Mouse (Mus musculus): Measurements from ENCODE around the gene Osbpl10. TPM values are rescaled to one million over a fixed set of nuclear protein-coding genes. Genes with fewer than 3 reads are reported as not detected.
"Not testable (repeated sequence)": the region's sequence is repeated elsewhere in the genome, so short reads cannot be mapped to it uniquely, and the experiment has no call there.

Osbpl10 gene
- polyA plus RNA-seq, 1 experiment from 2014 or later = 0.66 TPM

GRCm38 (mm10) chr9:115008194-115008593, 29.8 kb downstream of the Osbpl10 start:
- H3K9me3 ChIP-seq (ENCODE audit: control insufficient read depth, low read length) = no peaks in the 10 kb centered on the region
- no peak overlapping the region for H3K27ac ChIP-seq (ENCODE audit: low read depth, low read length)
- H3K4me2 ChIP-seq = no peak overlapping the region
- DNase-seq (ENCODE audit: low spot score) = no peak
- no peaks in the 10 kb centered on the region for H3K4me1 ChIP-seq (replicated peaks; ENCODE audit: control insufficient read depth, insufficient read depth, low read length)
- no peaks in the 10 kb centered on the region for H3K36me3 ChIP-seq (ENCODE audit: control insufficient read depth, insufficient read depth, low read length)
- no peak overlapping the region for H3K9ac ChIP-seq (ENCODE audit: low read depth, low read length)
- H3K4me3 ChIP-seq (ENCODE audit: low read depth, low read length) = no peak overlapping the region
- 80% methylated on average over 7 of the region's 7 CpGs for WGBS
- no peaks in the 10 kb centered on the region for H3K27me3 ChIP-seq (replicated peaks; ENCODE audit: control insufficient read depth, insufficient read depth, low read length)
- no peak for ATAC-seq (replicated peaks; ENCODE audit: low FRiP score)

GRCm38 (mm10) chr9:115012367-115012766, 34.0 kb downstream of the Osbpl10 start:
- WGBS = 50% methylated on average over 12 of the region's 12 CpGs
- ATAC-seq (replicated peaks; ENCODE audit: low FRiP score) = no peak
- H3K4me3 ChIP-seq (ENCODE audit: low read depth, low read length) = no peak overlapping the region
- no peak overlapping the region for H3K9ac ChIP-seq (ENCODE audit: low read depth, low read length)
- no peaks in the 10 kb centered on the region for H3K4me1 ChIP-seq (replicated peaks; ENCODE audit: control insufficient read depth, insufficient read depth, low read length)
- no peaks in the 10 kb centered on the region for H3K9me3 ChIP-seq (ENCODE audit: control insufficient read depth, low read length)
- no peak overlapping the region for H3K27ac ChIP-seq (ENCODE audit: low read depth, low read length)
- DNase-seq (ENCODE audit: low spot score) = no peak
- H3K36me3 ChIP-seq (ENCODE audit: control insufficient read depth, insufficient read depth, low read length) = no peaks in the 10 kb centered on the region
- H3K27me3 ChIP-seq (replicated peaks; ENCODE audit: control insufficient read depth, insufficient read depth, low read length) = no peaks in the 10 kb centered on the region
- H3K4me2 ChIP-seq = no peak overlapping the region

- Histone ChIP-seq H3K27me3 (replicated peaks; ENCODE audit: control insufficient read depth, insufficient read depth, low read length) (no peaks in the 10 kb centered on the region), H3K9ac (ENCODE audit: low read depth, low read length) (no peak overlapping the region), H3K9me3 (ENCODE audit: control insufficient read depth, low read length) (no peaks in the 10 kb centered on the region), H3K4me2 (no peak overlapping the region), H3K27ac (ENCODE audit: low read depth, low read length) (no peak overlapping the region), H3K4me1 (replicated peaks; ENCODE audit: control insufficient read depth, insufficient read depth, low read length) (no peaks in the 10 kb centered on the region), H3K36me3 (ENCODE audit: control insufficient read depth, insufficient read depth, low read length) (no peaks in the 10 kb centered on the region), H3K4me3 (ENCODE audit: low read depth, low read length) (no peak overlapping the region)
- DNase-seq (ENCODE audit: low spot score) (no peak), ATAC-seq (replicated peaks; ENCODE audit: low FRiP score) (no peak)
- 79% methylated on average over 7 of the region's 7 CpGs for WGBS
Observed at GRCm38 (mm10) chr9:115020141-115020540, 41.8 kb downstream of the Osbpl10 start.

DNA sequence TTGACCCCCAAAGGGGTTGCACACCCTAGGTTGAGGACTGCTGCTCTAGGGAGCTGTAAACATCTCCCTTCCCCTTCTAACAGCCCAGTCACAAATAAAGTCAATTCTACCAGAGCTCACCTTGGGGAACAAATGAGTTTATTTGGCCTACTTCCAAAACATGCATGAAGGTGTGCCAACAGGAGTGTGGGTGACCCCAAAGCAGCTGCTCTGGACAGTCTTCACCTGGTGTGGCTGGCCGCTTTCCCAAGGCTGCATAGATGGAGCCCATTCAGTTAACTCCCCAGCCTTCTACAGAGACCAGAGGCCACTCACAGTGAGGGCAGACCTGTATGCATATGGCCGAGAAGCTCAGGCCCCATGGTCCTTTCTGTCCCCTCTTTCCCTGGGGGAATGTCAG, 43.0 kb downstream of the Osbpl10 start:
- H3K27me3 ChIP-seq (replicated peaks; ENCODE audit: control insufficient read depth, insufficient read depth, low read length) = no peaks in the 10 kb centered on the region
- H3K27ac ChIP-seq (ENCODE audit: low read depth, low read length) = no peak overlapping the region
- no peak overlapping the region for H3K9ac ChIP-seq (ENCODE audit: low read depth, low read length)
- ATAC-seq (replicated peaks; ENCODE audit: low FRiP score) (no peak), DNase-seq (ENCODE audit: low spot score) (no peak)
- H3K4me3 ChIP-seq (ENCODE audit: low read depth, low read length) = no peak overlapping the region
- H3K4me1 ChIP-seq (replicated peaks; ENCODE audit: control insufficient read depth, insufficient read depth, low read length) = no peaks in the 10 kb centered on the region
- H3K9me3 ChIP-seq (ENCODE audit: control insufficient read depth, low read length) = no peaks in the 10 kb centered on the region
- no peak overlapping the region for H3K4me2 ChIP-seq
- 83% methylated on average over 2 of the region's 2 CpGs for WGBS
- H3K36me3 ChIP-seq (ENCODE audit: control insufficient read depth, insufficient read depth, low read length) = no peaks in the 10 kb centered on the region

DNA sequence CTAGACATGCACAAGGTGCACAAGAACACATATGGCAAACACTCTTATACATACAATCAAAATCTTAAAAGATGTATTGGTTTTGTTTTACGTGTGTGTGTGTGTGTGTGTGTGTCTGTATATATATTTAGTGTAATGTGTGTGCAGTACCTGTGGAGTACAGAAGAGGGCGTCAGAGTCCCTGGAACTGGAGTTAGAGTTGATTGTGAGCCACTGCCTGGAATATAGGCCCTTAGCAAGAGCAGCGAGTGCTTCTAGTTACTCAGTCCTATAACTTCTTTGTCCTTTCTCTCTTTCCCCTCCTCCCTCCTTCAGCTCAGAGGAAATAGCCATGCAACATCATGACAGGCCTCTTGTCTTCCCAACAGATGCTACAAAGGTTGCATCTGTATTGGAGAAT, 44.8 kb downstream of the Osbpl10 start:
- H3K4me1 ChIP-seq (replicated peaks; ENCODE audit: control insufficient read depth, insufficient read depth, low read length) = no peaks in the 10 kb centered on the region
- H3K27ac ChIP-seq (ENCODE audit: low read depth, low read length) = no peak overlapping the region
- H3K27me3 ChIP-seq (replicated peaks; ENCODE audit: control insufficient read depth, insufficient read depth, low read length) = no peaks in the 10 kb centered on the region
- 69% methylated on average over 3 of the region's 3 CpGs for WGBS
- ATAC-seq (replicated peaks; ENCODE audit: low FRiP score) (no peak), DNase-seq (ENCODE audit: low spot score) (no peak)
- H3K4me2 ChIP-seq = no peak overlapping the region
- H3K36me3 ChIP-seq (ENCODE audit: control insufficient read depth, insufficient read depth, low read length) = no peaks in the 10 kb centered on the region
- H3K4me3 ChIP-seq (ENCODE audit: low read depth, low read length) = no peak overlapping the region
- H3K9ac ChIP-seq (ENCODE audit: low read depth, low read length) = no peak overlapping the region
- no peaks in the 10 kb centered on the region for H3K9me3 ChIP-seq (ENCODE audit: control insufficient read depth, low read length)

DNA sequence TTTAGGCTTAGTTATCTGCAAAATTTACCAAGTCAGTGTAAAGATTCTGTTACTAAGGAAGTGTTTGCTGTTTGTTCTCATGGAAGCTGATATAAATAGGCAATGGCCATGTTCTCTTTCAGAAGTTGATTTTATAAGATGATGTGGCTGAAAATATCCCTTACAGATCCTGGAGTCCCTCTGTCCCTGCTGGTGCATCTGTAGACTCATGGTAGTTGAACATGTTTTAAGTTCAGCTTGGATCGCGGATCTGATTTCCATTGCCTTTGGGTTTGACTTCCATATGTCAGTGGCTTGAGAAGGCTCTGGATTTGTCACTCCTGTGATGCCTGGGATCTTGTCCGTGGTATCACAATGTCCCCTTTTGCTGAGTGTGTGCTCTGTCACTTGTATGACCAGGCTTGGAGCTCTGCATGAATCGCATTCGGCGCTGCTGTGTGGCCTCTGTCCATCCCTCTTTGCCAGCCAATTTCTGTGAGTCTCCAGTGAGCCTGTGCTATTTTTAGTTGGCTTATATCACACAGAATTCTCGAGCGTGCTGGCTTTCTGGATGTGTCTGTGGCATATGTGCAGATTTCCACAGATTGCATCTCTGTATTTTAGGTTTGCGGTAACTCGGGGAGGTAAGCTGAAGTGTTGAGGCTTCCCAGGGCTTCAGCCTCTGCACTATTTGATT, 45.5 kb downstream of the Osbpl10 start:
- Histone ChIP-seq H3K27me3 (replicated peaks; ENCODE audit: control insufficient read depth, insufficient read depth, low read length) (no peaks in the 10 kb centered on the region), H3K4me3 (ENCODE audit: low read depth, low read length) (no peak overlapping the region), H3K36me3 (ENCODE audit: control insufficient read depth, insufficient read depth, low read length) (no peaks in the 10 kb centered on the region), H3K9me3 (ENCODE audit: control insufficient read depth, low read length) (no peaks in the 10 kb centered on the region), H3K27ac (ENCODE audit: low read depth, low read length) (no peak overlapping the region), H3K4me2 (no peak overlapping the region), H3K4me1 (replicated peaks; ENCODE audit: control insufficient read depth, insufficient read depth, low read length) (no peaks in the 10 kb centered on the region), H3K9ac (ENCODE audit: low read depth, low read length) (no peak overlapping the region)
- ATAC-seq (replicated peaks; ENCODE audit: low FRiP score) = no peak
- no peak for DNase-seq (ENCODE audit: low spot score)
- 88% methylated on average over 10 of the region's 10 CpGs for WGBS

GRCm38 (mm10) chr9:115029307-115029706, 50.9 kb downstream of the Osbpl10 start:
- no peak for ATAC-seq (replicated peaks; ENCODE audit: low FRiP score)
- Histone ChIP-seq H3K9ac (ENCODE audit: low read depth, low read length) (no peak overlapping the region), H3K4me1 (replicated peaks; ENCODE audit: control insufficient read depth, insufficient read depth, low read length) (no peaks in the 10 kb centered on the region), H3K4me2 (no peak overlapping the region), H3K27ac (ENCODE audit: low read depth, low read length) (no peak overlapping the region), H3K36me3 (ENCODE audit: control insufficient read depth, insufficient read depth, low read length) (no peaks in the 10 kb centered on the region), H3K9me3 (ENCODE audit: control insufficient read depth, low read length) (no peaks in the 10 kb centered on the region), H3K27me3 (replicated peaks; ENCODE audit: control insufficient read depth, insufficient read depth, low read length) (no peaks in the 10 kb centered on the region), H3K4me3 (ENCODE audit: low read depth, low read length) (no peak overlapping the region)
- 29% methylated on average over 3 of the region's 3 CpGs for WGBS
- DNase-seq (ENCODE audit: low spot score) = no peak

DNA sequence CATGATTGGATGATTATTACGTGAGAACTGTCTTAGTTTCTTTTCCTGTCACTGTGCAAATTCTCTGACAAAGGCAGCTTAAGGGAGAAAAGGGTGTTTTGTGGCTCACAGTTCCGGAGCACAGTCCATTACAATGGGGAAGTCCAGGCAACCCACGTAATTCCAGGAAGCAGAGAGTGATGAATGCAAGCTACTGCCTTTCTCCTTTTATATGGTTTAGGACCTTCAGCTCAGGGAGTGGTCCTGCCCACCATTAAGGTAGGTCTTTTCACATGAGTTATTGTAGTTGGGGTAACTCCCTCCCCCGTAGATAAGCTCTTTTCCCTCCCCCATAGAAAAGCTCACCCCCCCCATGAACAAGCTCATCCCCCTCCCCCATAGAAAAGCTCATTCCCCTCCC, 52.2 kb downstream of the Osbpl10 start:
- Histone ChIP-seq H3K4me2 (no peak overlapping the region), H3K9ac (ENCODE audit: low read depth, low read length) (no peak overlapping the region), H3K4me1 (replicated peaks; ENCODE audit: control insufficient read depth, insufficient read depth, low read length) (no peaks in the 10 kb centered on the region), H3K27me3 (replicated peaks; ENCODE audit: control insufficient read depth, insufficient read depth, low read length) (no peaks in the 10 kb centered on the region), H3K9me3 (ENCODE audit: control insufficient read depth, low read length) (no peaks in the 10 kb centered on the region), H3K27ac (ENCODE audit: low read depth, low read length) (no peak overlapping the region), H3K36me3 (ENCODE audit: control insufficient read depth, insufficient read depth, low read length) (no peaks in the 10 kb centered on the region), H3K4me3 (ENCODE audit: low read depth, low read length) (no peak overlapping the region)
- 69% methylated on average over 4 of the region's 4 CpGs for WGBS
- ATAC-seq (replicated peaks; ENCODE audit: low FRiP score) = no peak
- no peak for DNase-seq (ENCODE audit: low spot score)

GRCm38 (mm10) chr9:115031046-115031445, 52.7 kb downstream of the Osbpl10 start:
- not testable (repeated sequence) for H3K4me1 ChIP-seq (replicated peaks; ENCODE audit: control insufficient read depth, insufficient read depth, low read length); H3K4me3 ChIP-seq (ENCODE audit: low read depth, low read length); H3K9ac ChIP-seq (ENCODE audit: low read depth, low read length); H3K4me2 ChIP-seq; H3K36me3 ChIP-seq (ENCODE audit: control insufficient read depth, insufficient read depth, low read length); ATAC-seq (replicated peaks; ENCODE audit: low FRiP score); H3K27ac ChIP-seq (ENCODE audit: low read depth, low read length); H3K9me3 ChIP-seq (ENCODE audit: control insufficient read depth, low read length); DNase-seq (ENCODE audit: low spot score); H3K27me3 ChIP-seq (replicated peaks; ENCODE audit: control insufficient read depth, insufficient read depth, low read length)
- 85% methylated on average over 1 of the region's 1 CpGs for WGBS

Measured in liver, embryonic 11.5 days (tissue).